Mouse (Mus musculus) E14TG2a.4 (cell line): ENCODE data around the gene Hdac11.

Experiments
- H3K27me3 ChIP-seq: 2 replicates; pipeline ENCODE4 v1.6.1; 2014; ENCODE audit warnings: low read length, control low read depth; ENCODE audit not compliant: insufficient read depth
- H3K36me3 ChIP-seq: 2 replicates; pipeline ENCODE4 v1.6.1; 2014; ENCODE audit warnings: low read length, control low read depth; ENCODE audit not compliant: insufficient read depth
- H3K4me1 ChIP-seq: replicated peaks from 2 replicates; pipeline ENCODE4 v1.6.1; 2014; ENCODE audit warnings: low read depth, low read length, control low read depth
- H3K4me3 ChIP-seq: replicated peaks from 2 replicates; pipeline ENCODE4 v1.5.1; 2014; ENCODE audit warnings: mild to moderate bottlenecking, low read length
- H3K9me3 ChIP-seq: 2 replicates; pipeline ENCODE4 v1.6.1; 2014; ENCODE audit warnings: low read length, control low read depth
- CTCF ChIP-seq: conservative IDR thresholded peaks from 2 replicates; pipeline ENCODE4 v1.5.1; 2014; ENCODE audit warnings: low read length
- NANOG ChIP-seq: IDR thresholded peaks from 2 replicates; pipeline ENCODE4 v1.6.1; 2014; ENCODE audit warnings: borderline replicate concordance, low read length, mixed read lengths
- POU5F1 ChIP-seq: IDR thresholded peaks from 2 replicates; pipeline ENCODE4 v1.6.1; 2014; ENCODE audit warnings: low read length, borderline replicate concordance

Gene Hdac11

GRCm38 (mm10) chr6:91221094-91221493 is 64.6 kb downstream of the Hdac11 start:
- Histone ChIP-seq H3K36me3 (no peaks in the 10 kb centered on the region), H3K4me3 (no peak overlapping the region), H3K27me3 (no peaks in the 10 kb centered on the region; the same call in 1 of the 2 replicates), H3K4me1 (peaks cover 7% of the 10 kb centered on the region; the same call in 1 of the 2 replicates), H3K9me3 (no peaks in the 10 kb centered on the region)
- TF ChIP-seq CTCF (no peak), POU5F1 (no peak)

DNA sequence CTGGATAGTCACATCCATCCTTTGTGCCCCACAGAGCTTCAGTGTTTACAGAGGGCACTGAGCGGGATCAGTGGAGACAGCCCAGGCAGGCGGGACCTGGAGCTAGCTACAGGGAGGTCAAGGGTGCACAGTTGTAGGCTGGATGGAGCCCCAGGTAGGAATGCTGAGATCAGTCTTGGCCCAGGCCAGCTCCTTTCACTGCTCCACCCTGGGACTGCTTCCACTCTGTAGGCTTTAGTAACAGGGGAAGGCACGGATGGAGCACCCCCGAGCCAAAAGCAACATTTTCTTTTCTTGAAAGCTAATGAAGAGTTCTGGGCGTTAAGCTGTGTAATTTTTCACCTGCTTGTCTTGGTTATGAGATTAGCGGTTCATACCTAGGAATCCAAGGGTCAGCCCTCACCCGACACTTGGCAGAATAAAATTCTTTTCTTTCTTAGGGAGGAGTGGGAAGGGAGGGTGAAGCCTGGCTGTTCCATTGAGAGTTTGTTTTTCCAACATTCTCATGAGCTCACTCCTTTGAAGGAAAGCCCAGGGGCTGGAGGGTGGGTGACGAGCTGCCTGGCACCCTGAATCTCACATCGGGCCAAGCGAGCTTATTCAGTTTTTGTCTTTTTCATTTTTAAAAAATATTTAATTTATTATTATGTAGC is 66.4 kb downstream of the Hdac11 start:
- Histone ChIP-seq H3K36me3 (no peaks in the 10 kb centered on the region), H3K4me1 (peaks cover 3% of the 10 kb centered on the region; the same call in 1 of the 2 replicates), H3K27me3 (no peaks in the 10 kb centered on the region; the same call in 1 of the 2 replicates), H3K4me3 (no peak overlapping the region), H3K9me3 (no peaks in the 10 kb centered on the region)
- TF ChIP-seq POU5F1, result no peak
- no peak for TF ChIP-seq NANOG
- no peak for TF ChIP-seq CTCF
